Mouse (Mus musculus) right cerebral cortex, postnatal 10 days (tissue): ENCODE results near the gene Spint5.
"Not testable (repeated sequence)": the region's sequence is repeated elsewhere in the genome, so short reads cannot be mapped to it uniquely, and the experiment has no call there.

Experiments
- DNase-seq, 2 experiments: peaks; one replicate each; pipeline ENCODE4 v3.0.0; 2021; ENCODE audit warnings: low spot score in 2 of 2

Gene Spint5

GRCm38 (mm10) chr2:164715005-164715404, at the start of gene Spint5:
TSS of gene Spint5 (plus strand) at chr2:164715305.
- DNase-seq = no peak

DNA sequence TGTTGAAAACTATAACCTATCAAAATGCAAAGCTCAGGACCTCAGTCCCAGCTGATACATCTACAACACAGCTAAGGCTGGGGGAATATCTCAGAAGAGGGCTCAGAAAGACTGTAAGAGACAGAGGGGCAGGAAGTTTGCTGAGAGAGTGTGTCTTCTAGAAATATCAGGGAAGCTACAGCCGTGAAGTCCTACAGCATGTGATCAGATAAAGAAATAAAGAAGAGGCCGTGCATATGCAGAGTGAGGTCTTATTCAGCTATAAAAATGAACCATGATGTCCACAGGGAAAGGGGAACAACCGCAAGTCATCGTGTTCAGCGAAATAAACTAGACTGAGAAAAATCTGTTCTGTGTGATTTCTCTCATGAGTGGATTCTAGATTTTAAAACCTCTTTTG, 44.8 kb upstream of the Spint5 start:
- no peak for DNase-seq

- no peak for DNase-seq
Measured at GRCm38 (mm10) chr2:164670938-164671337, 44.2 kb upstream of the Spint5 start.

DNA sequence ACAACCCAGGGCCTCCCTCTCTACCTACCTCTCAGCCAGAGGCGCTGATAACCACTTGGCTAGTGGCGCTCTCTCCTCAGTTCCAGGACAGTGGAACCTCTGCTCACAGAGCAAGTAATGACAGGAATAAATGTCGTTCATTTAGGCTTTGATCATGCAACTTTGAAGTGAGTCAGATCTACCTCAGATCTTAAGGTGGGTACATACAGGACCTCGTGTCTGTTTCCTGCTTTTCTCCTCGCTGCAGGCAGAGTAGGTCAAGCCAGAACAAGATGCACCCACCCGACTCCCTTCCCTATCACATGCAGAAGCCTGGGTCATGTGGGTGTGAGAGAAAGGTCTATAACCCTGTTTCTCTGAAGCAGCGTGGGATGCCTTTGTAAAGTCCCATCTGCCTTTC, 41.1 kb upstream of the Spint5 start, which contains the start of gene Wfdc11:
Gene Wfdc11, minus strand, starts transcription at position 101 of the 400 bp plus-strand sequence.
- DNase-seq = no peak

GRCm38 (mm10) chr2:164676103-164676502, 39.0 kb upstream of the Spint5 start:
- no peak for DNase-seq

DNA sequence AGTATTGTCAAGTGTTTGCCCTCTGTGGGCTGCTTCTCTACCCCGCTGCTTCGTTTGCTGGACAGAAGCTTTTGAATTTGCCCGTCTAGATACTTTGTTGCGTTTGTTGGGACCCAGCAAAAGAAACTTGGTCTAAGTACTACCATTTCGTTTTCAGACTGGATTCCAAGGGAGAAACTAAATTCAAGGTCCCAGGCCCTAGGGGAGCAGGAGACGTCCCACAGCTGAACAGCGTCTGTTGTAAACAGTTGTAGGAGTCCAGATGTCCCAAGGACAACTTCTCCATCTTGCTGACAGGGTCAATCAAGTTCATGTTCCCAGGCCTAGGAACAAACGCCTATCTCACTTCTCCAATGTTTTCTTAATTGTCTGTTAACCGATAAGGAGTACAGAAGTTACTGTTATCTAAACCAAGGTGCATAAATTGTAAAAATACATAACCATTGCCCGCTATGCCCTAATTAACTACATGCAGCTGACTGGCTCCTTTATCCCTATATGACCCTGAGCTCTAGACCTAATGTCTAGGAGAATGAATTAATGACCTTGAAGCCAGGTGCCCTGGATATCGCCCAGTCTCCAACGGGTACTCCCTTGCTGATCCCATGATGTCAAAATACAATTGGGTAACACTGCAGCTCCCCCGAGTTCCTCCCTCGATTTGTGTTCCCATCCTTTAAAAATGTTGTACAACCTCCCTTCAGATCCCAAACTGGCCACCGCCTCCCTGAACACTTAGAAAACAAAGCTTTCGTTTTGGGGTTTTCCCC, 38.0 kb upstream of the Spint5 start:
- DNase-seq = no peak

DNA sequence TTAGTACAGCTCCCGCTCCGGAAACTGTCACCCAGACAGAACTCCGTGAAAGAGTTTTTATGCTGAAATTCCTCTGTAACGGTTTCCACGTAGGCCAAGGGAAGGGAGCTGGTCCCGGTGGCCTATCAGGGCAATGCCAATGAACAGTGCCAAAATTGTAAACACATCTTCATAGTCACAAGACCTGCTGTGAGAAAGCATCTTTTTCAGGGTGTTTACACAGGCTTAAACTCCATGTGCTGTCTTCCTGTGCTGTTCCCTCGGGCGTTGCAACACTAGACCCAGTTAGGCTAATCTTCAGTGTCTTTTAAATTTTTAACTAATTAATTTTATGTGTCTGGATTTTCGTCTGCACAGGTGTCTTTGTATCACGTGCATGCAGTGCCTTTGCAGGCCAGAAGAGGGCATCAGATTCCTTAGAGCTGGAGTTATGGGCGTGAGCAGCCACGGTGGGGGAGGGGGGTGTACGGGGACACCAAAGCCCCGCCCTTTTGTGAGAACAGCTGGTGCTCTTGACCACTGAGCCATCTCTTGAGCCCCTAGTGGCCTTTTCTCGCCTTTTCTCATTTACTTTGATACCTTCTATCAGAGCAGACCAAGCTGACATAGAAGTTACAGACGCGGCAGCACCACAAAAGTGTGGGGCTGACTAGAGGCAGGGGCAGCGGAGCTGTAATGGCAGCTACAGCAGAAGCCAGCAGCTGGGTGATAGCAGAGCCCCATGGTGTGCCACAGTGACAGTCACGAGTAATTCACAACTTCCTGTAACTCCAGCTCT, 36.1 kb upstream of the Spint5 start:
- peak; percentile 73 to 79 for DNase-seq

DNA sequence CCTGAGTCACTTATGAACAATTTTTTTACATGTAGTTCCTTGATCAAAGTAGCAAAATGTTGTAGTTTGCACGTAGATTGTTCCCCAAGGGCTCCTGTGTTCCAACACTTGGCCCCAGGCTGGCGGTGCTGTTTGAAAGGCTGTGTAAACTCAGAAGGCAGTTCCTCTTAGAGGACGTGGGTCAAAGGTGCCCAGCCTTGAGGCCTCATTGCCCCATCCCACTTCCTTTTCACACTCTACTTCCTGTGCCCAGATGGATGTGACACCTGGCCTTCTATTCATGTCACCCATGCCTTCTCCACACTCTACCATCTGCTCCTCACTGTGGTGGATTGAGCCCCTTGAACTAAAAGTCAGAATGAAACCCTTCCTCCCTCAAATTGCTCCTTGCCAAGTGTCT, 35.2 kb upstream of the Spint5 start:
- no peak for DNase-seq

- no peak for DNase-seq
Measured at GRCm38 (mm10) chr2:164684807-164685206, 30.3 kb upstream of the Spint5 start, which contains the start of gene Wfdc13. TSS of gene Wfdc13 (plus strand) at chr2:164685107.

DNA sequence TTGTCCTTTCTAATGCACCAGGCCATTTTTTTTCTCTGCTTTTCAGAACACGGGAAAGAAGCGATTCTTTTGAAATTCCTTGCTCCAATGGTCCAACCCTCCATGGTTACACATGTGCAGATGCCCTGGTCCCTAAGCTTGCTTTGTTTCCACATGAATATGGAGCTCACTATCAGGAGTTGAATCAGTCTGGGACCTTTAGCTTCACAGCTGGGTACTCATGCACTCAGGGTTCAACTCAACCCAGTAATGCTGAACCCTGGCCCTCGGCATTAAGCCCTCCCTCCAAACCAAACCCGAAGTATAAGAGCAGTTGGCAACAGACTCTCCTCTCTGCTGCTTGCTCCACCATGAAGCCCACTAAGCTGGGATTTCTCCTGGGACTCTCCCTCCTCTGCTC, 16.9 kb upstream of the Spint5 start, which contains the start of gene Spint4:
Gene Spint4, plus strand, starts transcription at position 301 of the 400 bp plus-strand sequence.
- no peak for DNase-seq

GRCm38 (mm10) chr2:164700959-164701358, 14.1 kb upstream of the Spint5 start:
- DNase-seq = no peak

- no peak for DNase-seq
Measured at GRCm38 (mm10) chr2:164701761-164702160, 13.3 kb upstream of the Spint5 start.

GRCm38 (mm10) chr2:164704235-164704634, 10.9 kb upstream of the Spint5 start:
- no peak for DNase-seq

GRCm38 (mm10) chr2:164705328-164705727, 9.8 kb upstream of the Spint5 start:
- no peak for DNase-seq

DNA sequence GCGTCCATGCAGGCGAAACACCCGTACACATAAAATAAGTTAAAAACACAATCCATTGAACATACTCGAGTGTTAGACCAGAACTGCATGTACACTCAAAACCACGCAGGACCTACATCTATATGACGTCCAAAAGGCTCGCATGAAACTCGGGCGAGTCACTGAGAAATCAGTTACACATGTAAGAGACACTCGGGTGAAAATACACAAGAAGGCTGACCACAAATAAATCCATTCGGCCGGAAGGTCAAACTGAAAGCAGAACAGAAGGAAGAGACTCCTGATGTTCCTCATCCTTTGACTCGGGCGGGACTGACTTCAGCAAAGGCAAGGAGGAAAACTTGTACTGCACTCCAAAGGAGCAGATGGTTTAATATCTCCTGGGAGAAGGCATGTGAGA, 9.1 kb upstream of the Spint5 start:
- no peak for DNase-seq

DNA sequence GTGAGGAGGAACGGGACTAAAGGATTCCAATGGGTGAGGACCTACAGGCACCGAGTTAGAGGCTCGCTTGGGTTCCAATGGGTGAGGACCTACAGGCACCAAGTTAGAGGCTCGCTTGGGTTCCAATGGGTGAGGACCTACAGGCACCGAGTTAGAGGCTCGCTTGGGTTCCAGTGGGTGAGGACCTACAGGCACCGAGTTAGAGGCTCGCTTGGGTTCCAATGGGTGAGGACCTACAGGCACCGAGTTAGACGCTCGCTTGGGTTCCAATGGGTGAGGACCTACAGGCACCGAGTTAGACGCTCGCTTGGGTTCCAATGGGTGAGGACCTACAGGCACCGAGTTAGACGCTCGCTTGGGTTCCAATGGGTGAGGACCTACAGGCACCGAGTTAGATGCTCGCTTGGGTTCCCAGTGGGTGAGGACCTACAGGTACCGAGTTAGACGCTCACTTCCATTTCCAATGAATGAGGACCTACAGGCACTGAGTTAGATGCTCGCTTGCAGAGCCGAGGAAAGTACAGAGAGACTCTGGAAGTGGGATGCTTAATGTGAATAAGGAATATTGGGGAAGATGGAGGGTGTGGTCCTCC, 1.2 kb downstream of the Spint5 start:
- DNase-seq = not testable (repeated sequence)

DNA sequence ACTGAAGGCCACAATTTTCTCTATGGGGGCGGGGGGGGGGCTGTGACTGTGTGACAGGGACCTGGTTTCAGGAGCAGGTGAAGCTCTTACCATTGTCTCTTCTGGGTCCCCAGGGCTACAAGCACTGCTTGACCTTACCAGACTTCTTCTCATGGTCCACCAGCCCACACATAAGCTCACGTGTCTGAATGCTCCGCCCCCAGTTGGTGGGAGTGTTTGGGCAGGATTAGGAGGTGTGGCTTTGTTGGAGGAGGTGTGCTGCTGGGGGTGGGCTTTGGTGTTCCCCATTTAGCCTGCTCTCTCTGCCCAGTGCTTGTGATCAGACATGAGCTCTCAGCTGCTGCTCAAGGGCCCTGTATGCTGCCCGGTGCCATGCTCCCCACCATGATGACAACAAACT, 8.2 kb downstream of the Spint5 start:
- no peak for DNase-seq

DNA sequence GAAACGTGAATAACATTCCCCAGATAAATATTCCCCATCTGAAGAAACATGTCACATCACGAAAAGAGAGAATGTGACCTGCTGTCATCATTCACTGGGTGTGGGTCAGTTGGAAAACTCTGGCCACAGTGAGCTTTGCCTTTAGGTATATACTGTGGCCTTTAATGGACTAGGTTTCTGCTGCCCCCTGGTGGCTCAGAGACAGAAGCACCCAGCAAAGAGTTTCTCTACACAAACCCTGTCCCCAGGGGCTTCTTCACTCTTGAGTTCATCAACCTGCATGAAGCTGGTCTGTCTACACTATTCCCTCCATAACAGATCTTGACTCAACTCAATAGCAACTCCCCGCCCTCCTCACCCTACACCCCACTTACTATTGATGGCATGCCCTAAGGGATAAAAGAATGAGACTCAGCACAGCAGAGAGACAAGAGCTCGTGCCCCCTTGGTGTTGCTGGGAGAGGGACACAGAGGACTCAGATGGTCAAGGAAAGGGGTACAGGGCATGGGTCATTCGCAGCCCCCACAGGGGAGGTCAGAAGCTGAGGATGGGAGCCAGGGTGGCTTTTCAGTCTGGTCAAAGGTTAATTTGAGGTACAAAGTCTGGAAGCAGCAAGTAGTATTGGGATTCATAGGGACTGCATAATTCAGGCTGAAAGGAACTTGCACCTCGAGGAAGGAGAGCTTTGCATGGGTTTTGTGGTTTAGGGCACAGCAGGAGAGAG, 11.0 kb downstream of the Spint5 start:
- DNase-seq = peak; percentile 64 to 74

DNA sequence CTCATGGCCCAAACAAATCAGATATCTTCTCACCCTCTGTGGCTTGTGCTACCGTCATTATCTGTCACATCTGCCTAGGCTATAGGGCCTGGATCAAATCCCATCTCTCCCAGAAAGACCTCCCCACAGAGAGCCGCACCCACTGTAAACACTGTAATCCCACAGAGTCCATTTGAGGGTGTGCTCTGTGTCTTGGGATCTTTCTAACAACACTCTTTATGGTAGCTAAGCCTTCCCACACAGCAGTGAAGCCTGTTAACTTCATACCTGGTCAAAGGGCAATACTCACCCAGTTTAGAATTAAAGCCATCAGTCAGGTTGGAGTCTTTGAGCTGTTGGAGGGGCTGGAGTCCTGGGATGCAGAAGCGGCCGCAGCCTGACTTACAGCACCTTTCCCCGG, 16.6 kb downstream of the Spint5 start:
- DNase-seq = no peak

GRCm38 (mm10) chr2:164733259-164733658, 18.2 kb downstream of the Spint5 start:
- no peak for DNase-seq

DNA sequence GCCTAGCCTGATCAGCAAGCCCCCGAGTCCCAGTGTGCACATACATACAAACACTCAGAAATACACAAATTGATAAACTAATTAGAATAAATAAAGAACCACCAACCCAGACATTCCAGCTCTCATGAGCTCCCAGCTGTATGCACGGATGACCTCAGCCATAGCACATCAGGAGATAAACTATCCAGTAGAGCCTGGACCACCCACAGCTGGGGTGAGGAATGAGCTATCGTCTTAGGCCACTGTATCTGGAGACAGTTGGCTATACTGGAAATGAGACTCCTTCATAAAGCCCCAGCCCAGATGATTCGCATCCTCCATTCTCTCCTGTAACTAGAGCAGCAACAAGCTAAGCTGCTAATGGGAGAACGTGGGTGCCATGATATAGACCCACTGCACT, 19.7 kb downstream of the Spint5 start:
- no peak for DNase-seq

DNA sequence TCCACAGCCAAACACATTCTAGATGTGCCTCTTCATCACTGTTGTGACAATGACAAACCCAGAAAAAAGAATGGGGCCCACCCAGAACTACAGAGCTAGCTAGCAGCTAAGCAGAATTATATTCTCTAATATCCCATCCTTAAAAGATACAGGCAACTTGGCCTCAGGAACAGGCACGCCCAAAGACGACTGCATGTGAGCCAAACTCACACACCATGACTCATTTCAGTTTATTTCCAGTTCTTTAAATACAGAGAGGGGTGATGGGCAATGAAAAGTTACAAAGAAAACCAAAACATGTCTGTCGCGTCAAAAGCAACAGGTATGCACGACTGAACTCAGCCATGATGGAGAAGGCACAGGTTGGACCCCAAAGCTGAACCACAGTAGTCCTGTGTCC, 20.3 kb downstream of the Spint5 start:
- no peak for DNase-seq
